Mouse (Mus musculus): ENCODE results near the gene Onecut1.

GRCm38 (mm10) chr9:74935289-74935688 lies 73.6 kb downstream of the Onecut1 start:
- no peak for TF ChIP-seq ZNF384 (IDR thresholded peaks at IDR 0.05; ENCODE audit: low read depth, low read length)
- no peak for TF ChIP-seq MAFK (IDR thresholded peaks at IDR 0.05; ENCODE audit: insufficient read depth, low read depth, low read length)
- TF ChIP-seq CHD2 (IDR thresholded peaks at IDR 0.05; ENCODE audit: low read depth, low read length), result no peak
- no peak for TF ChIP-seq ZC3H11A (IDR thresholded peaks at IDR 0.05; ENCODE audit: borderline replicate concordance, low read depth, low read length)

Data from ES-E14 (cell line).